Mouse (Mus musculus) heart, adult 10 weeks (tissue): Measurements from ENCODE around the gene Gm10964. TPM values are rescaled to one million over a fixed set of nuclear protein-coding genes. Genes with fewer than 3 reads are reported as not detected.

Experiments
- polyA plus RNA-seq: library from polyadenylated mRNA; stranded (reverse); fragments of 350-450 nt; fragmentation: Illumina TruSeq; extraction: RNeasy Lipid Tissue Mini Kit (QIAGEN cat#74804); gene quantifications from one replicate; pipeline ENCODE4 v1.2.3, GENCODE M21; 2014; ENCODE audit warnings: low read depth, low replicate concordance

Gm10964 gene
- not detected for polyA plus RNA-seq

GRCm38 (mm10) chr3:103739329-103739728 lies at the start of gene Gm10964:
TSS of gene Gm10964 (plus strand) at chr3:103739366.

GRCm38 (mm10) chr3:103737778-103738571 lies 1.2 kb upstream of the Gm10964 start, which contains the start of gene Olfml3:
TSS of gene Olfml3 (minus strand) at chr3:103738001.

GRCm38 (mm10) chr3:103791230-103792110 lies 52.3 kb downstream of the Gm10964 start, which contains the start of gene Hipk1:
TSS of gene Hipk1 (minus strand) at chr3:103791563.

Other genes with a start within 250 kb of the Gm10964 start
- gene Syt6, start 164.1 kb upstream of the Gm10964 start, polyA plus RNA-seq, result not detected
- not detected for gene Atg4a-ps, start 93.3 kb upstream of the Gm10964 start, polyA plus RNA-seq
- 9.0 TPM for gene Olfml3, start 1.4 kb upstream of the Gm10964 start, polyA plus RNA-seq
- gene Hipk1, start 52.2 kb downstream of the Gm10964 start, polyA plus RNA-seq, result 32.5 TPM
- gene Dclre1b, start 70.1 kb downstream of the Gm10964 start, polyA plus RNA-seq, result 3.5 TPM
- 18.4 TPM for gene Ap4b1, start 70.2 kb downstream of the Gm10964 start, polyA plus RNA-seq
- gene Gm43064, start 70.2 kb downstream of the Gm10964 start, polyA plus RNA-seq, result not detected
- not detected for gene Bcl2l15, start 93.2 kb downstream of the Gm10964 start, polyA plus RNA-seq
- gene Ptpn22, start 120.4 kb downstream of the Gm10964 start, polyA plus RNA-seq, result 0.99 TPM
- 7.3 TPM for gene Rsbn1, start 174.8 kb downstream of the Gm10964 start, polyA plus RNA-seq
- gene Phtf1, start 228.7 kb downstream of the Gm10964 start, polyA plus RNA-seq, result 8.5 TPM